In genomic region chr16:91985211-91985610, GRCm38 (mm10) we compare ENCODE assay signal across 21 mouse cellular contexts.
DNase-seq lines count a peak whose midpoint lies in the region; ATAC-seq and TF ChIP-seq lines count a peak whose summit lies in the region.
"Had no signal": no experiment of that assay in that cellular context is flagged by ENCODE, and none has a peak within 500 bp of the region (broad histone marks: within the 10 kb centered on the region; RNA-seq: fewer than 3 reads in every experiment).

No protein-coding gene starts in this region.

- no peak overlapping the region for H3K4me2 ChIP-seq in kidney, embryonic 14.5 days (replicated peaks; ENCODE audit: low read depth, low read length)
- H3K4me2 ChIP-seq: embryonic facial prominence, embryonic 15.5 days; heart, embryonic 11.5 days; heart, embryonic 15.5 days; hindbrain, embryonic 13.5 days had no signal

- 89% methylated on average over 12 of the region's 12 CpGs for WGBS in kidney, embryonic 14.5 days

- H3K4me1 ChIP-seq in kidney, embryonic 14.5 days (ENCODE audit: control insufficient read depth, insufficient read depth, low read length): no peaks in the 10 kb centered on the region
- H3K4me1 ChIP-seq: embryonic facial prominence, embryonic 15.5 days; forebrain, embryonic 10.5 days; hindbrain, embryonic 13.5 days had no signal

- H3K9ac ChIP-seq in kidney, embryonic 14.5 days (ENCODE audit: low read depth, low read length): no peak overlapping the region
- H3K9ac ChIP-seq: embryonic facial prominence, embryonic 15.5 days; heart, embryonic 15.5 days; hindbrain, embryonic 13.5 days had no signal

- ATAC-seq in kidney, embryonic 14.5 days (ENCODE audit: low FRiP score, low TSS enrichment): no peak
- ATAC-seq: forebrain, embryonic 14.5 days had no signal

- no peak overlapping the region for H3K27ac ChIP-seq in kidney, embryonic 14.5 days (ENCODE audit: low read depth, low read length)
- no peak overlapping the region for H3K27ac ChIP-seq in gastrocnemius, adult 2 months
- H3K27ac ChIP-seq: embryonic facial prominence, embryonic 15.5 days; forebrain, embryonic 10.5 days; heart, adult 2 months; heart, embryonic 15.5 days; hindbrain, embryonic 13.5 days had no signal

- H3K4me3 ChIP-seq in kidney, embryonic 14.5 days (ENCODE audit: low read length): no peak overlapping the region
- no peak overlapping the region for H3K4me3 ChIP-seq in gastrocnemius, adult 2 months
- H3K4me3 ChIP-seq: embryonic facial prominence, embryonic 15.5 days; erythroblast, embryonic 14.5 days; forebrain, embryonic 10.5 days; heart, adult 2 months; heart, embryonic 15.5 days; hindbrain, embryonic 13.5 days had no signal

- no peak for TF ChIP-seq CTCF in gastrocnemius, adult 2 months (IDR thresholded peaks at IDR 0.05)

- no peaks in the 10 kb centered on the region for H3K9me3 ChIP-seq in kidney, embryonic 14.5 days (ENCODE audit: control insufficient read depth, low read length)
- H3K9me3 ChIP-seq: embryonic facial prominence, embryonic 15.5 days; forebrain, embryonic 10.5 days; heart, embryonic 15.5 days; hindbrain, embryonic 13.5 days had no signal

- intact Hi-C loops in gastrocnemius, adult 2 months (cut with DNase I): no loop called here

- no peaks in the 10 kb centered on the region for H3K27me3 ChIP-seq in kidney, embryonic 14.5 days (ENCODE audit: control insufficient read depth, insufficient read depth, low read length)
- H3K27me3 ChIP-seq: embryonic facial prominence, embryonic 15.5 days; heart, embryonic 15.5 days; hindbrain, embryonic 13.5 days had no signal

- peak; percentile 79 for DNase-seq in kidney, adult 11 months
- peak; percentile 49 for DNase-seq in kidney, adult 9 months
- peak; percentile 39 for DNase-seq in kidney, postnatal 10 days
- DNase-seq in right cerebral cortex, postnatal 36 days (ENCODE audit: low spot score in 2 of 2): no peak
- DNase-seq in gastrocnemius, adult 2 months: no peak
- DNase-seq in yolk sac, embryonic 10.5 days (ENCODE audit: low spot score): no peak
- DNase-seq: adrenal gland, postnatal 14 days; cerebellum, adult 18-20 months; cerebellum, adult 9-11 months; cerebellum, postnatal 36 days; gastrocnemius, postnatal 36 days; heart, adult 2 months; heart, postnatal 14 days had no signal

- H3K36me3 ChIP-seq in kidney, embryonic 14.5 days (ENCODE audit: control insufficient read depth, insufficient read depth, low read length): no peaks in the 10 kb centered on the region
- H3K36me3 ChIP-seq: embryonic facial prominence, embryonic 15.5 days; forebrain, embryonic 10.5 days; heart, embryonic 15.5 days; hindbrain, embryonic 13.5 days had no signal

Comparison
In these comparisons a context has a peak if more than half of its experiments do, and no peak if none do; other contexts are left out.
1. DNase-seq: peak in kidney, adult 11 months (single experiment), kidney, adult 9 months (single experiment) and kidney, postnatal 10 days (single experiment); none in right cerebral cortex, postnatal 36 days (0 of 2), gastrocnemius, adult 2 months (single experiment) and yolk sac, embryonic 10.5 days (single experiment).